Mouse (Mus musculus) thymus, adult 2 months (tissue): ENCODE data around the gene Plppr1. TPM values are rescaled to one million over a fixed set of nuclear protein-coding genes. Genes with fewer than 3 reads are reported as not detected.
"Not testable (repeated sequence)": the region's sequence is repeated elsewhere in the genome, so short reads cannot be mapped to it uniquely, and the experiment has no call there.

Experiments
- DNase-seq: peaks from one replicate; pipeline ENCODE4 v3.0.0; 2021
- H3K27ac ChIP-seq: fragments of 200-500 bp; 2 replicates; pipeline ENCODE4 v1.5.1; 2012; ENCODE audit warnings: low read length, control low read depth; ENCODE audit not compliant: control insufficient read depth, insufficient read depth
- H3K27me3 ChIP-seq: fragments of 200-500 bp; 2 replicates; pipeline ENCODE4 v1.6.1; 2012; ENCODE audit warnings: mild to moderate bottlenecking, low read length, moderate library complexity, mixed read lengths; ENCODE audit not compliant: control insufficient read depth, insufficient read depth
- H3K36me3 ChIP-seq: fragments of 200-500 bp; 2 replicates; pipeline ENCODE4 v1.6.1; 2012; ENCODE audit warnings: mild to moderate bottlenecking, low read length, moderate library complexity; ENCODE audit not compliant: control insufficient read depth, insufficient read depth
- H3K4me1 ChIP-seq: fragments of 200-500 bp; replicated peaks from 2 replicates; pipeline ENCODE4 v1.6.1; 2012; ENCODE audit warnings: low read length; ENCODE audit not compliant: control insufficient read depth, insufficient read depth
- H3K4me3 ChIP-seq: fragments of 200-500 bp; 2 replicates; pipeline ENCODE4 v1.5.1; 2012; ENCODE audit warnings: mild to moderate bottlenecking, low read length, control low read depth, moderate library complexity; ENCODE audit not compliant: control insufficient read depth, insufficient read depth
- CTCF ChIP-seq: fragments of 200-500 bp; IDR thresholded peaks from 2 replicates; pipeline ENCODE4 v1.5.1; 2012; ENCODE audit warnings: mild to moderate bottlenecking, control low read depth, low read length, moderate library complexity, borderline replicate concordance; ENCODE audit not compliant: control insufficient read depth, poor library complexity, insufficient read depth; ENCODE audit errors: extremely low read depth
- POLR2A ChIP-seq: fragments of 200-500 bp; IDR thresholded peaks from 2 replicates; pipeline ENCODE4 v1.6.1; 2012; ENCODE audit warnings: mild to moderate bottlenecking, low read length, control low read depth, moderate library complexity; ENCODE audit not compliant: control insufficient read depth, poor library complexity, insufficient read depth; ENCODE audit errors: extremely low read depth
- WGBS: fragments of 180-500 bp; shearing (Covaris S2); methylation state at CpG from one replicate; pipeline ENCODE4 v1.1.7; 2018; 5-methylcytosine and 5-hydroxymethylcytosine counted together
- polyA plus RNA-seq: library from polyadenylated mRNA; depleted of rRNA; stranded (reverse); fragments of >200 nt; gene quantifications from 2 replicates; pipeline ENCODE4 v1.2.3, GENCODE M21; 2012

Plppr1 gene
- polyA plus RNA-seq, 1 experiment = 0.04 TPM

DNA sequence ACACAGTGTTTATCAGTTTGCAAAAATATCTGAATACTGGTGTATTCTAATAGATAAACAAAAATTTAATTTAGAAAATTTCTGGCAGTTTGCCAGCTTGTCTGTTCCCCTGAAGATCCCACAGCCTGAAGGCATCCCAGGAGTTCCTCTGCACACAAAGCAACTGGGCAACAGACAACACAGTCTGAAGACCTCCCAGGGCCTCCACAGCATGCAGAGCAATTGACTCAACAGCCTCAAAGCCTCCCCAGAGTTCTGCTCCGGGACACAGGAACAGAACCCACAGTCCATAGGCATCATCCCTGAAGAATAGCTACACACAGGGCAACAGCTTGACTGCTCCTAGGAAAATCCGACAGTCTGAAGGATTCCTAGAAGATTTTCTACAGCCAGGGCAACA, 289.6 kb downstream of the Plppr1 start:
- no peaks in the 10 kb centered on the region for H3K27me3 ChIP-seq
- no peak overlapping the region for H3K4me3 ChIP-seq
- 88% methylated on average over 2 of the region's 2 CpGs for WGBS
- no peaks in the 10 kb centered on the region for H3K4me1 ChIP-seq
- H3K36me3 ChIP-seq = no peaks in the 10 kb centered on the region
- no peak overlapping the region for H3K27ac ChIP-seq
- no peak for TF ChIP-seq POLR2A
- no peak for TF ChIP-seq CTCF
- no peak for DNase-seq

DNA sequence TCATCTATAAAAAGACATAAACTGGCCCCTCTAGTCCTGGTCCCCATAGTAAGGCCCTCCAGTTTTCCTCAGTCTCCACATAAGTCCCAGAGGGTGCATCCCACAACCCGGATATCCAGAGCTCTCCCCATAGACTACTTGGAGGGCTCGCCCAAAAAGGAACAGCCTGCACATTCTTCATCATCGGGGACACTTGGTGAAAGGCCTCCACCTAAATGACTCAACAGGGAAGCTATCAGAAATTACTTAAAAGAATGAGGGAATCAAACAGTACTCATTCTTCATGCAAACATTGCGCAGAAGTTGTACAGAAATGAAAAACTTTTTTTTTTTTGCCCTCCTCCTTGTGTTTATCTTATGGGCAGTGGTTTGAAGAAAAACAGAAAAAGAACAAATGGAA, 291.4 kb downstream of the Plppr1 start:
- no peak overlapping the region for H3K4me3 ChIP-seq
- TF ChIP-seq POLR2A (no peak), CTCF (no peak)
- no peaks in the 10 kb centered on the region for H3K27me3 ChIP-seq
- H3K4me1 ChIP-seq = no peaks in the 10 kb centered on the region
- H3K36me3 ChIP-seq = no peaks in the 10 kb centered on the region
- 95% methylated on average over 4 of the region's 4 CpGs for WGBS
- DNase-seq = no peak
- no peak overlapping the region for H3K27ac ChIP-seq

DNA sequence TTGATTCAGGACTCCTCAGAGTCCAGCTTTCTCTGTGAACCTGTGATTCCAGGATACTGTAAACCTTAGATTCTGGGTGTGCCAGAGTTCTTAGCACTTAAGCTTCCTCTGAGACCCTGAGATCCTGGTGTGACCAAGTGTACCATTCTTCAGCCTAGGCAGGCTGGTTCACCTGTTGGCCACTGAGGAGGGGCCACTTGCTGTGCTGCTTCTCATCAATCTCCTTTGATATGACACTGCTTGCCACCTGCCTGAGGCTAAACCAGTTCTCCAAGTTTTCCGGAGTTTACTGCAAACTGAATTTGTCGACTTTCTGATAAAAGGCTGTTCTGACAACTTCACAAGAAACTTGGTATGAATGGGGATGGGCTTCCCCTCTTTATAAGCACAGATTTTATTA, 298.0 kb downstream of the Plppr1 start:
- Histone ChIP-seq H3K4me1 (no peaks in the 10 kb centered on the region), H3K27ac (no peak overlapping the region), H3K27me3 (no peaks in the 10 kb centered on the region), H3K4me3 (no peak overlapping the region), H3K36me3 (no peaks in the 10 kb centered on the region)
- no peak for TF ChIP-seq POLR2A
- no peak for TF ChIP-seq CTCF
- DNase-seq = no peak
- 82% methylated on average over 2 of the region's 2 CpGs for WGBS

DNA sequence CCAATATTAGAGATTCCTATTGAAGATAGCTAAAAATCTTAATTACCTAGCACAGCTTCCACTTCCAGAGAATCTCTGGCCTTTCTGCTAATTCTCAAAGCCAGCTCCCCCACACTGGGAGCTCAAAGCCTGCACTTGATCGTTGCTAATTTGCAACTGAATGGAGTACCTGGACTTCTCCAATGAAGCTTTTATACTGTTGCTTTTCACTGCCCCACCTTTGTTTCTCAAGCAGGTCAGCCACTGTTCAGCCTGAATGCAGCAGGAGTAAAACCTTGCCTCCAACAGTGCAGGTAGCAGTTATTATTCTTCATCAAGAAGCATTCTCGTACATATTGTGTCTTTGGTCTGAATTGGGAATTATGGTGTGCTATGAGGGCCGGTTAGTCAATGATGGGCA, 309.0 kb downstream of the Plppr1 start:
- H3K27me3 ChIP-seq, H3K36me3 ChIP-seq, H3K4me3 ChIP-seq, DNase-seq, H3K4me1 ChIP-seq, H3K27ac ChIP-seq: not testable (repeated sequence)
- WGBS = 93% methylated on average over 3 of the region's 3 CpGs

DNA sequence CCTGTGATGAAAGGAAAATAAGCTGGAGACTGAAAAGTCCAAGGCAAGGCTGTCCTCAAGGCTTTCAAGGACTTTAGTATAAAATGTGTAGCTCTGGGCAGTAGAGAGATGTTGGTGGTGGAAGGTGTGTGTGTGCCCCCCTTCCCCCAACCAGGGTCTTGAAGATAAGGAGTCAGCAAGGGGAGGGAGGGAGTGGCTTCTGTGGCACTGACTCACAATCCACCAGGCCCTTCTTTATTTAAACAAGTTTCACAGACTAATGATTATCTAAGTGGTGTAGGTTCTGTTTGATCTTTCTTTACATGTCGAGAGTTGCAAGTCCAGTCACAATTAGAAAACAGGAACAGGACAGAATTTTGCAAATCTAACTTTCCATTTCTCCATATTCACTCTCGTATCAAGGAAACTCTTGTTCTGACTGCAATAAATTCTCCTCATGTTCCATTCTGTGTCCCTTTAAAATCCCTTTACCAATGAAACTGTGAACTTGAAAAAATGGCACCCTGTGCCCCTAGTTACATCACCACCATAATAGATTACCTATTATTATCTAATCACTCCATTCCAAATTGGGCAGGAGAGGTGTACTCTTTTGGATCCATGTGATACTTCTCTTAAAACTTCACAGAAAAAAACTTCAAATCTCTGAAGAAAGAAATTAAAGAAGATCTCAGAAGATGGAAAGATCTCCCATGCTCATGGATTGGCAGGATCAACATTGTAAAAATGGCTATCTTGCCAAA, 324.7 kb downstream of the Plppr1 start:
- H3K27ac ChIP-seq, H3K27me3 ChIP-seq, H3K4me3 ChIP-seq, H3K36me3 ChIP-seq, DNase-seq, H3K4me1 ChIP-seq: not testable (repeated sequence)
- 77% methylated on average over 2 of the region's 2 CpGs for WGBS

DNA sequence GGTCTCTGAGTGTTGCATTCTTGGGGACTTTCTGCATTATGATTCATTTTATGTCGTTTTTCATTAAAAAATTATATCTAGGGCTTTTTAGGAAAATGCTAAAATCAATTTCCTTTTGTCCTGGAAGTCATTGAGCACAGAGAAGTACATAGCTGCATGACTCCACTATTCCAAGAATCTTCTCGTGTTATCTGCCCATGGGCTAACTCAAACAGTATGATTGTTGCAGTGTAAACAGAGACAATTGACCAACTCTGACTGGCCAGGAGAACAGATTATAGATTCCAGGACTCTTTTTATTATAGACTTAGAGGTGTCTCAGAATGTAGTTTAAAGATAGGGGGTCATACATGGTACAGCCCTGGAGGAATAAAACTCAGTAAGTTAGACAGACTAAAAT, 327.8 kb downstream of the Plppr1 start:
- Histone ChIP-seq H3K36me3 (no peaks in the 10 kb centered on the region), H3K4me1 (no peaks in the 10 kb centered on the region), H3K4me3 (no peak overlapping the region), H3K27me3 (no peaks in the 10 kb centered on the region), H3K27ac (no peak overlapping the region)
- WGBS = 60% methylated on average over 2 of the region's 2 CpGs
- no peak for TF ChIP-seq POLR2A
- no peak for TF ChIP-seq CTCF
- DNase-seq = no peak
